Mouse (Mus musculus): ENCODE results near the gene Cbx6.
"Not testable (repeated sequence)": the region's sequence is repeated elsewhere in the genome, so short reads cannot be mapped to it uniquely, and the experiment has no call there.

The Cbx6 gene

DNA sequence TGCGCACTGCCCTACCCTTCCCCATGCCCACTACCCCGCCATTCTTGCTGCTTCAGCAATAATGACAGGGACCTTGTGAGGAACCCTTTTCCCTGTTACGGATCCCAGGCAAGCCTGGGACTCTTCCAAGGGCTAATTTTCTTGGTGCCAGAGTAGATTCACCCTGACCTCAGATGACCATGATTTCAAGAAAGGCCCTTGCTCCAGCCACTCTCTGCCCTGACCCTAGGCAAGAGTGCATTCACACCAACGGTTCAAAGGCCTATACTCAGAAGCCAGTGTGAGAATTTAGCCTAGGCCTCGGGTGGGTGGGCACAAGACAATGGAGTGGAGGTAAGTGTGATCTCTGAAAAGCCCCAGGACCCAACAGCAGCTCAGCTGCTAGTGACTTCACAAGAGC lies 5.1 kb downstream of the Cbx6 start:
- DNase-seq, result no peak

GRCm38 (mm10) chr15:79828366-79829035 lies 6.0 kb downstream of the Cbx6 start:
- peak; percentile 55 to 56 for DNase-seq

DNA sequence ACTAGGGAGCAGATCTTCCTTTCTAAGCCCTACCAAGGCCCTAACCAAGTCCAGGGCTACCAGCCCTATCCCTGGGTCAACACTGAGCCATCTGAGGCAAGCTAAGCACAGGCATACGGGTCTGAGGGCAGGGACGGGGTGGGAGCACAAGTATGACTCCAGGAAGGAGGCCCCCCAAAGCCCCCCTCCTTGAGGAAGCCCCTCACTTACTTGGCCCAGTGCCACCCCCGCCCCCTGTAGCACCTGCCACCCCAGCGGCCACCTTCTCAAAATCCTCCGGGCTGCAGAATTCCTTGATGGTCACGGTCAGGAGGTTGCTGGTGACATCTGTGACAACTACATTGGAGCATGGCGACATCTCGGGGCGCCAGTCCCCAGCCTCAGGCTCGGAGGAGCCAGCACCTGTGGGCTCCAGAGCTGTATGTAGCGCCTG lies 6.7 kb downstream of the Cbx6 start:
- no peak for DNase-seq

- no peak for DNase-seq
Measured at GRCm38 (mm10) chr15:79827061-79827777, 7.3 kb downstream of the Cbx6 start.

GRCm38 (mm10) chr15:79826221-79826935 lies 8.1 kb downstream of the Cbx6 start:
- no peak for DNase-seq

DNA sequence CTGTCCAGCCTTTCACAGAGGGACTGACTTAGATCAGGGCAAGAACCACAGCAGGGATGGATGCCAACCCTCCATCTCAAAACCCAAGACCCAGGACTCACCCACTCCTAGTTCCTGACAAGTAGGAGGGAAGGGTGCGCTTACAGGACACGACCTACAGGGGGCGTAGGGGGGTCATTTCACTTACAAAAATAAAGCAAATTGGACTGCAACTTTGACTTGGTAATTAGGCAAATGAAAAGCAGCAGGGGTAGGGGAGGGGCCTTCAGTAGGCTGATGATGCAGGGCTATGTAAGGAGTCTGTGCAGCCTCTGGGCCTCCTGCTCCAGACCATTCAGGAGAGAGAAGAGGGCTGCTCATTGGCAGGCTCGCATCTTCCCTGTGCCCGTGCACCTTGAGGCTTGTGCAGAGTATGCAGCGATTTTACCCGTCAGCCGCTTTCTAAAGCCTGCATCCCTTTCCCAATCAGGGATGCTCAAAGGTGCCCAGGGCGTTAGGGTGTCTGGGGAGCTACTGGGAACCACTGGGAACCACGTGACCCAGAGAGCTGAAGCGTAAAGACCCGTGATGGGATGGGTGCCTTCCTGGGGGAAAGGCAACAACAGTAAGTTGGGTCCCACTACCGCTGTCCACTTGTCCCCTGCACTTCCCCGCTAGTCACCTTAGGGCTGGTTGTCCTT lies 9.2 kb downstream of the Cbx6 start:
- DNase-seq, result no peak

GRCm38 (mm10) chr15:79823588-79824280 lies 10.8 kb downstream of the Cbx6 start:
- peak; percentile 66 to 78 for DNase-seq

- DNase-seq, result no peak
Measured at GRCm38 (mm10) chr15:79822265-79823199, 12.0 kb downstream of the Cbx6 start.

- DNase-seq, result no peak
Measured at GRCm38 (mm10) chr15:79818325-79818724, 16.2 kb downstream of the Cbx6 start.

- no peak for DNase-seq
Measured at GRCm38 (mm10) chr15:79813666-79814258, 20.7 kb downstream of the Cbx6 start.

DNA sequence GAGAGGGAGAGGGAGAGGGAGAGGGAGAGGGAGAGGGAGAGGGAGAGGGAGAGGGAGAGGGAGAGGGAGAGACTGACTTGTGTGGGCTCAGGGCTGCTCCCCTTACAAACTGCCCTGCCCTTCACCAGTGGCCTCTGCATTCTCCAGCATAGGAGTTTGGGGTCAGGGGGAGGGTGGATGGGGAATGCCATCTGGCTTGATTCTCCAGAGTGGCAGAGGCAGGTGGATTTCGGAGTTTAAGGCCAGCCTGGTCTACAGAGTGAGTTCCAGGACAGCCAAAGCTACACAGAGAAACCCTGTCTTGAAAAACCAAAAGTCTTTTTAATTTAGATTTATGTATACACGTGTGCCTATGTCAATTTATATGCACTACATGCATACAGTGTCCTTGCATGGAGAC lies 21.6 kb downstream of the Cbx6 start:
- DNase-seq, result not testable (repeated sequence)

DNA sequence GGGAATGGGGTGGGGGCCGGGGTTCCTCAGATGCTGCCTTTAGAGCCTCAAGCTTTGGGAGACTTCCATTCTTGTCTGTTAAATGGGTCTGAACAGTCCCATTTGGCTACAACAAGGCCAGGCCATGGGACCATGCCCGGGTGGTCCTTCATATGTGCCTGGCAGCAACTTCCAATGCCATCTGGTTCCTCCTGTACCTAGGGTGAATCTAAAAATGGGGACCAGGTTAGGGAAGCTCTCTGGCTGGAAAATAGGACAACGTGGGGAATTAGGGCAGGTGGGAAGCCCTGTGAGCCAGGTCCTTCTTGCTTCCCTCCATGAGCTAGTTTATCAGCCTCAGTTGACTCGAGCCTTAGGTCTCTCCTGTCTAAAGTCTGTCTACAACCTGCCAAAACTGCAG lies 23.5 kb downstream of the Cbx6 start:
- DNase-seq, result no peak

- no peak for DNase-seq
Measured at GRCm38 (mm10) chr15:79810061-79810460, 24.4 kb downstream of the Cbx6 start.

- DNase-seq, result no peak
Measured at GRCm38 (mm10) chr15:79808658-79809057, 25.8 kb downstream of the Cbx6 start.

DNA sequence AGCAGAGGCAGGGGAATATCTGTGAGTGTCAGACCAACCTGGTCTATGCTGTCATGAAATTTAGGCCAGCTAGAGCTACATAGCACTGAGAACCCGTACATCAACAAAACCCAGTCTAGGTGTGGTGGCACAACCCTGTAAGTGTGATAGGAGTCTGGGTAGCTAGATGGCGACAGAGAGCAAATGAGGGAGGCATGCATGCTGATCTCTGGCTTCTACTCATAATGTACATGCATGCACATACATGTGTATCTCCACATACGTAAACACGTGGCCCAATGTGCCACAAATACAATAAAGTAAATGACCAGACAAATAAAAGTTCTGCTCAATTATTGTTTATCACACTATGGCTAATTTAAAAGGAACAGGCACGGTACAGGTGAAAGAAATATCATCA lies 26.4 kb downstream of the Cbx6 start:
- DNase-seq, result peak in 1 of 2 experiments; percentile 63

- DNase-seq, result no peak
Measured at GRCm38 (mm10) chr15:79807050-79807449, 27.4 kb downstream of the Cbx6 start.

DNA sequence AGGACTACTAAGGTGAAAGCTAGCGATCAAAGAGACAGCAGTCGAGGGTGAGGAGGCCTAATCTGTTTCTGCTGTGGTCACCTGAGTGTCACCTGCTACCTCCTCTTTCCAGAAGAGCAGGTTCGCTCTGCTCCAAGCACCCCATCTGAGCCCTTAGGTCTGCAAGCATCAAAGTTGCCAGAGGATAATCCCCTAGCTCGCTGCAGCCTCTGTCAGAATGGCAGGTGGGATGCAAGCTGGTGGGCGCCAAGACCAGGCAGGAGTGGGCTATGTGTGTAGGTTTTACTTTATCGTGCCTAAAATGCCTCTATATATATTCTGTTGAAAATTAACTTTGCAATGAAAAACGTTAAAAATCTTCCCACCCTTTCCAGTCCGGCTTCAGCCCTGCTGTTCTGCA lies 29.2 kb downstream of the Cbx6 start:
- no peak for DNase-seq

GRCm38 (mm10) chr15:79804352-79805071 lies 30.0 kb downstream of the Cbx6 start, which contains the start of gene Nptxr:
Gene Nptxr, minus strand, starts transcription at chr15:79804766.
- DNase-seq, result peak; percentile 50 to 65

GRCm38 (mm10) chr15:79803533-79804351 lies 30.7 kb downstream of the Cbx6 start:
- peak; percentile 26 to 54 for DNase-seq
